Mouse (Mus musculus) stomach, embryonic 14.5 days (tissue): ENCODE results near the gene B4gat1. TPM values are rescaled to one million over a fixed set of nuclear protein-coding genes. Genes with fewer than 3 reads are reported as not detected.

ENCODE experiments used
- ATAC-seq: fragments of 200-750 bp; cut with Nextera tagmentation; 2 replicates; pipeline ENCODE4 v1.8.0; 2017; ENCODE audit warnings: low read depth, moderate TSS enrichment; ENCODE audit not compliant: insufficient number of reproducible peaks, insufficient read depth, low FRiP score
- H3K27ac ChIP-seq: fragments of 300-500 bp; sonication (generic); 2 replicates; pipeline ENCODE4 v1.5.1; 2014; ENCODE audit warnings: mild to moderate bottlenecking, low read length, moderate library complexity, mixed read lengths
- H3K27me3 ChIP-seq: fragments of 300-500 bp; sonication (generic); 2 replicates; pipeline ENCODE4 v1.6.1; 2014; ENCODE audit warnings: low read length, control low read depth, mixed read lengths; ENCODE audit not compliant: control insufficient read depth, insufficient read depth
- H3K36me3 ChIP-seq: fragments of 300-500 bp; sonication (generic); 2 replicates; pipeline ENCODE4 v1.6.1; 2014; ENCODE audit warnings: mild to moderate bottlenecking, control low read depth, low read length, moderate library complexity, mixed read lengths; ENCODE audit not compliant: control insufficient read depth, insufficient read depth
- H3K4me1 ChIP-seq: fragments of 300-500 bp; sonication (generic); 2 replicates; pipeline ENCODE4 v1.6.1; 2014; ENCODE audit warnings: low read length, control low read depth, mixed read lengths; ENCODE audit not compliant: control insufficient read depth, insufficient read depth
- H3K4me2 ChIP-seq: fragments of 300-500 bp; sonication (generic); replicated peaks from 2 replicates; pipeline ENCODE4 v1.6.1; 2014; ENCODE audit warnings: low read depth, low read length, control low read depth
- H3K4me3 ChIP-seq: fragments of 300-500 bp; sonication (generic); 2 replicates; pipeline ENCODE4 v1.5.1; 2014; ENCODE audit warnings: low read depth, low read length, control low read depth
- H3K9ac ChIP-seq: fragments of 300-500 bp; sonication (generic); replicated peaks from 2 replicates; pipeline ENCODE4 v1.6.1; 2014; ENCODE audit warnings: low read depth, mild to moderate bottlenecking, control low read depth, low read length, moderate library complexity, mixed read lengths
- H3K9me3 ChIP-seq: fragments of 300-500 bp; sonication (generic); 2 replicates; pipeline ENCODE4 v1.6.1; 2016; ENCODE audit warnings: low read depth, low read length, control low read depth; ENCODE audit not compliant: control insufficient read depth
- WGBS: fragments of 180-500 bp; shearing (Covaris S2); extraction: QIAGEN DNeasy Blood & Tissue Kit; methylation state at CpG from one replicate; pipeline ENCODE4 v1.1.7; 2014; 5-methylcytosine and 5-hydroxymethylcytosine counted together
- polyA plus RNA-seq: library from polyadenylated mRNA; unstranded; fragments of >200 nt; fragmentation: Nextera tagmentation; extraction: Ambion mirVana; gene quantifications from 2 replicates; pipeline ENCODE4 v1.2.1, GENCODE M21; 2014

The B4gat1 gene
- polyA plus RNA-seq, 1 experiment from 2014 or later, result 40.5 TPM

- Histone ChIP-seq H3K36me3 (peaks cover 7% of the 10 kb centered on the region; the same call in 1 of the 2 replicates), H3K4me1 (peaks cover 10% of the 10 kb centered on the region; the same call in 1 of the 2 replicates), H3K27ac (no peak overlapping the region), H3K9me3 (no peaks in the 10 kb centered on the region), H3K9ac (no peak overlapping the region; the same call in 1 of the 2 replicates), H3K4me2 (peak overlapping the region; percentile 49), H3K27me3 (0 out of 2 replicates have a peak, but pooled peaks cover 8% of the 10 kb centered on the region), H3K4me3 (peak overlapping the region; percentile 24)
- ATAC-seq, result peak; percentile 43
- 8% methylated on average over 17 of the region's 17 CpGs for WGBS
Measured at GRCm38 (mm10) chr19:5051031-5051430, 12.4 kb downstream of the B4gat1 start.

DNA sequence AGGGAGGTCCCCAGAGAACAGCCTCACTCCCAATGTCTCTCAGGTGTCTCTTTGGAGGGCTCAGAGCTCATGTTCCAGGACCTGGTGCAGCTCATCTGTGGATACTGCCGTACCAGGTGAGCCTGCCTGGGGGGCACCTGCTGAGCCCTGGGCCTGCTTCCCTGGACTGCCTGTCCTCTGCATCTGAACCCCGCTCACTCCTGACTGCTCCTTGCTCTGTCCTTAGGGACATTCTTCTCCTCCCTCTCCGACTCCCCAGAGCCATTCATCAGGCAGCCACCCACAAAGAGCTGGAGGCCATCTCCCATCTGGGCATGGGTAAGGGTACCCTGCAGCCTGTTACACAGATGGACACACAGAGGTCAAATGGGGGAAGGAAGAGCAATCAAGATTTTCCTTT, 12.9 kb downstream of the B4gat1 start:
- Histone ChIP-seq H3K27me3 (0 out of 2 replicates have a peak, but pooled peaks cover 8% of the 10 kb centered on the region), H3K4me3 (peak overlapping the region; percentile 24; the same call in 1 of the 2 replicates), H3K9ac (no peak overlapping the region), H3K9me3 (no peaks in the 10 kb centered on the region), H3K4me1 (peaks cover 10% of the 10 kb centered on the region; the same call in 1 of the 2 replicates), H3K36me3 (peaks cover 5% of the 10 kb centered on the region; the same call in 1 of the 2 replicates), H3K27ac (no peak overlapping the region), H3K4me2 (peak overlapping the region; percentile 49)
- WGBS, result 58% methylated on average over 3 of the region's 3 CpGs
- ATAC-seq, result no peak

GRCm38 (mm10) chr19:5052166-5052822, 13.7 kb downstream of the B4gat1 start:
- Histone ChIP-seq H3K4me3 (no peak overlapping the region), H3K4me2 (no peak overlapping the region), H3K27ac (no peak overlapping the region), H3K9me3 (no peaks in the 10 kb centered on the region), H3K27me3 (0 out of 2 replicates have a peak, but pooled peaks cover 8% of the 10 kb centered on the region), H3K36me3 (peaks cover 4% of the 10 kb centered on the region; the same call in 1 of the 2 replicates), H3K9ac (no peak overlapping the region), H3K4me1 (peaks cover 12% of the 10 kb centered on the region; the same call in 1 of the 2 replicates)
- 46% methylated on average over 25 of the region's 25 CpGs for WGBS
- no peak for ATAC-seq

GRCm38 (mm10) chr19:5052853-5053252, 14.2 kb downstream of the B4gat1 start:
- Histone ChIP-seq H3K27me3 (0 out of 2 replicates have a peak, but pooled peaks cover 8% of the 10 kb centered on the region), H3K4me1 (peaks cover 12% of the 10 kb centered on the region; the same call in 1 of the 2 replicates), H3K4me3 (no peak overlapping the region), H3K9ac (no peak overlapping the region), H3K27ac (no peak overlapping the region), H3K36me3 (0 out of 2 replicates have a peak, but pooled peaks cover 3% of the 10 kb centered on the region), H3K9me3 (no peaks in the 10 kb centered on the region), H3K4me2 (no peak overlapping the region)
- ATAC-seq, result no peak
- 69% methylated on average over 17 of the region's 17 CpGs for WGBS

DNA sequence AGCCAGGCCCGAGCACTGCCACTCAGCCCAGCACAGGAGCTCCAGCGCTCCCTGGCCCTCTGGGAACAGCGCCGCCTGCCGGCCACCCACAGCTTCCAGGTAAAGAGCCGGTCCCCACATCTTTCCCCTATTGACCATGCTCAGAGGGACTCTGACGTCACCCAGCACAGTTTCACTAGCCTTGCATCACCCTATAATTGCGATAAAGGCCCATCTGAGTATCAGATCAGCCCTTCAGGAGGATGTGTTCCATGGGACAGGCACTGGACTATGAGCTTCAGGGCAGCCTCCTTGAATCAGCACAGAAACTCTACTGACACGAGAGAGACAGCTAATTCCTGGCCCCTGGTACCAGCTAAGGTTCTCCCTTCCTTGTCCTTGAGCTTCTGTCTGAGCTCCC, 15.3 kb downstream of the B4gat1 start:
- H3K9me3 ChIP-seq, result no peaks in the 10 kb centered on the region
- no peak overlapping the region for H3K4me3 ChIP-seq
- H3K9ac ChIP-seq, result no peak overlapping the region
- no peak overlapping the region for H3K4me2 ChIP-seq
- peaks cover 18% of the 10 kb centered on the region for H3K4me1 ChIP-seq
- 22% methylated on average over 9 of the region's 9 CpGs for WGBS
- 0 out of 2 replicates have a peak, but pooled peaks cover 8% of the 10 kb centered on the region for H3K27me3 ChIP-seq
- ATAC-seq, result no peak
- H3K27ac ChIP-seq, result no peak overlapping the region
- H3K36me3 ChIP-seq, result no peaks in the 10 kb centered on the region

DNA sequence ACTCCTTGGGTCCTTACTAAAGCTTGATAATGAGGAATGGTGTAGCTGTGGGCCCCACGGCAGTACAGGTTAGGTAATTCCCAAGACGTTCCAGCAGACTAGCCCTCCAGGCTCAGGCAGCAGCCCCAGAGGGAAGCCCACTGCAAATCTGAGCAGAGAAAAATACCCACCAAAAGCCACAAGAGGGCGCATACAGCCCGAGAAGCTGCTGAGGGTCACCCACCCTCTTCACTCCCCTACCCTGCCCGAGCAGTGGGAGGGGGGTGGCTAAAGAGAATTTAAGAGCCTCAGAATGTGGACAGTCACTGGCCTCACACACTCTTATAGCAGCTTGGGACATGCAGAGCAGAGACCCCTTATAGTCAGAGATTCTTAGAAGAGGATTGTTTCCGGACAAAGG, 17.6 kb downstream of the B4gat1 start:
- peaks cover 31% of the 10 kb centered on the region for H3K4me1 ChIP-seq
- no peak overlapping the region for H3K9ac ChIP-seq
- no peaks in the 10 kb centered on the region for H3K36me3 ChIP-seq
- no peak overlapping the region for H3K27ac ChIP-seq
- peak; percentile 38; the same call in 1 of the 2 replicates for ATAC-seq
- no peak overlapping the region for H3K4me2 ChIP-seq
- H3K9me3 ChIP-seq, result no peaks in the 10 kb centered on the region
- H3K4me3 ChIP-seq, result no peak overlapping the region
- 6% methylated on average over 6 of the region's 6 CpGs for WGBS
- H3K27me3 ChIP-seq, result 0 out of 2 replicates have a peak, but pooled peaks cover 8% of the 10 kb centered on the region

- H3K9ac ChIP-seq, result no peak overlapping the region
- H3K27ac ChIP-seq, result 0 out of 2 replicates have a peak overlapping the region, but pooled peaks have one; percentile 45
- no peak overlapping the region for H3K4me3 ChIP-seq
- 0 out of 2 replicates have a peak, but pooled peaks cover 4% of the 10 kb centered on the region for H3K27me3 ChIP-seq
- no peak for ATAC-seq
- WGBS, result 22% methylated on average over 16 of the region's 16 CpGs
- H3K4me1 ChIP-seq, result peaks cover 31% of the 10 kb centered on the region
- H3K4me2 ChIP-seq, result no peak overlapping the region
- H3K9me3 ChIP-seq, result no peaks in the 10 kb centered on the region
- no peaks in the 10 kb centered on the region for H3K36me3 ChIP-seq
Measured at GRCm38 (mm10) chr19:5057876-5058775, 19.5 kb downstream of the B4gat1 start.
